Mouse (Mus musculus): ENCODE measurements at regions not wholly inside any gene's neighbourhood (a gene's known extent, or its start where the extent isn't known, plus 50 kb on each side); places are given as distances from the start of the nearest gene placed in this dataset.

DNA sequence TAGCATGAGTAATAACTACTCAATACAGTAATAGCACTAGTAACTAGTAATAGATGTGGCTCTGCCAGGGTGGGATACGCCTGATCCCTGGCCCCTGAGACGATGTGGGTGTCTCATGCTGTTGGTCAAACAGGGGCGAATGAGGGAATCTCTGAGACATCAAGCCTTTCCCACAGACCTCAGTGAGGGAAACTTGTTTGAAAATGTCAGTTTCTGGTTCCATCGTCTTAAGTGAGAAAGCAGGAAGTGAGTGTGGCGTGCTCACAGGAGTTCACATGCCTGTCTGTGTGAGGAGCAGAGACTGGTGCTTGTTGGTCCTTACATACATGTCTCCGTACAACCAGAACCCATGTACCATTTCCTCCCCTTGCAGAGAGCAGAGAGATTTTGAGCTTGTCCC is 380.9 kb downstream of the Rps24 start:
- H3K4me1 ChIP-seq (ENCODE audit: control insufficient read depth, insufficient read depth, low read length), result peaks cover 17% of the 10 kb centered on the region
- H3K4me3 ChIP-seq (ENCODE audit: low read length), result no peak overlapping the region
- no peaks in the 10 kb centered on the region for H3K27me3 ChIP-seq (ENCODE audit: control insufficient read depth, insufficient read depth, low read length)
- no peak overlapping the region for H3K4me2 ChIP-seq (ENCODE audit: low read depth, low read length)
- H3K9ac ChIP-seq (ENCODE audit: low read length), result no peak overlapping the region
- WGBS, result 85% methylated on average over 6 of the region's 6 CpGs
- H3K27ac ChIP-seq (ENCODE audit: low read length), result no peak overlapping the region
- no peaks in the 10 kb centered on the region for H3K9me3 ChIP-seq (replicated peaks; ENCODE audit: control insufficient read depth, low read length)
- H3K36me3 ChIP-seq (ENCODE audit: control insufficient read depth, insufficient read depth), result no peaks in the 10 kb centered on the region
- no peak for ATAC-seq (replicated peaks; ENCODE audit: extremely low read depth, insufficient read depth, low FRiP score)

GRCm38 (mm10) chr14:24868756-24869155 is 381.8 kb downstream of the Rps24 start:
- Histone ChIP-seq H3K36me3 (ENCODE audit: control insufficient read depth, insufficient read depth) (no peaks in the 10 kb centered on the region), H3K27ac (ENCODE audit: low read length) (no peak overlapping the region), H3K4me3 (ENCODE audit: low read length) (no peak overlapping the region), H3K9me3 (replicated peaks; ENCODE audit: control insufficient read depth, low read length) (no peaks in the 10 kb centered on the region), H3K27me3 (ENCODE audit: control insufficient read depth, insufficient read depth, low read length) (no peaks in the 10 kb centered on the region), H3K4me1 (ENCODE audit: control insufficient read depth, insufficient read depth, low read length) (peaks cover 17% of the 10 kb centered on the region), H3K4me2 (ENCODE audit: low read depth, low read length) (no peak overlapping the region), H3K9ac (ENCODE audit: low read length) (no peak overlapping the region)
- ATAC-seq (replicated peaks; ENCODE audit: extremely low read depth, insufficient read depth, low FRiP score), result no peak
- WGBS, result 67% methylated on average over 6 of the region's 6 CpGs

DNA sequence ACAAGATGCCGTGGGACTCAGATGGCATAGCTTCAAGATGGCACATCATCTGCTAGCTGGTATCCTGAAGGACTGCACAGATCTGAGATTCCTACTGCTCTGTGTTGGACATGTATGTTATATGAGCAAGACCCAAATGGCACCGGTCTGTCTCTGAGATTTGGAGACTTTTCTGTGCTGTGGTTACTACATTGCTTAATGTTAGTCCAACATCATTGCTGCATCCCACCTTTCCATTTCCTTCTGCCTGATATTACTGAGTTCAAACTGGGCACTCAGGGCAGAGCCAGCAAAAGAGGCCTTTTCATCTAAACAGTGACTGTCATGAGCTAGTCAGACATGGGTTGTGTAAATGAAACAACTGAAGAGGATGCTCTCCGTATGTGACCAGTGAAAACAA is 383.3 kb downstream of the Rps24 start:
- no peak overlapping the region for H3K27ac ChIP-seq (ENCODE audit: low read length)
- no peak overlapping the region for H3K4me2 ChIP-seq (ENCODE audit: low read depth, low read length)
- no peaks in the 10 kb centered on the region for H3K27me3 ChIP-seq (ENCODE audit: control insufficient read depth, insufficient read depth, low read length)
- no peak for ATAC-seq (replicated peaks; ENCODE audit: extremely low read depth, insufficient read depth, low FRiP score)
- H3K4me1 ChIP-seq (ENCODE audit: control insufficient read depth, insufficient read depth, low read length), result peaks cover 14% of the 10 kb centered on the region
- no peak overlapping the region for H3K4me3 ChIP-seq (ENCODE audit: low read length)
- H3K9me3 ChIP-seq (replicated peaks; ENCODE audit: control insufficient read depth, low read length), result no peaks in the 10 kb centered on the region
- 86% methylated on average over 3 of the region's 3 CpGs for WGBS
- no peaks in the 10 kb centered on the region for H3K36me3 ChIP-seq (ENCODE audit: control insufficient read depth, insufficient read depth)
- no peak overlapping the region for H3K9ac ChIP-seq (ENCODE audit: low read length)

DNA sequence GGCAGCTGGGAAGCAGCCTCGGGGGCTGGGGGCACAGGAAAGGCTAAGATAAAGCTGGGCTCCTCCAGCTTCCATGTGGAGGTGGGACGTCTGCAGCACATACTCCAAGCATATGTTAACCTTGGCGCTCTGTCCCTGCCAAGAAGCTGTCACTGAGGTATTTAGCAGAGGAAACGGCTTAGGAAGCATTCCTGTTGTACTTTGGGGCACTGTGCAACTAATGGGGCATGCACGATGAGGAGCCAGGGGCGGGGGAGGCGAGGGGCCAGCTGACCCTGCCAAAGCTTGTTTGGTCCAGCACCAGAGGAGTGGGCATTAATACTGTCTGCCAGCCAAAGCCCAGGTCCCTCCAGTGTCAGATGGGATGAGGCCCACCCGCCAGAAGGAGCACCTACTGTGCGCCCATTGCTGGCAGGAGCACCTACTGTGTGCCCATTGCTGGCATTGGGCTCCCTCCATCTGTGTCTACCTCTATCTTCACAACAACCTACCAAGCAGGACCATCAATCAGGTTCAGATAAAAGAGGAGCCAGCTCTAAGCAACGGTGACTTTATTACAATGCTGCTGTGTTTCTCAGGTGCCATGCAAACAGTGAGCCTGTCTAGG is 384.6 kb downstream of the Rps24 start:
- Histone ChIP-seq H3K27ac (ENCODE audit: low read length) (no peak overlapping the region), H3K9ac (ENCODE audit: low read length) (no peak overlapping the region), H3K4me2 (ENCODE audit: low read depth, low read length) (no peak overlapping the region), H3K9me3 (replicated peaks; ENCODE audit: control insufficient read depth, low read length) (no peaks in the 10 kb centered on the region), H3K36me3 (ENCODE audit: control insufficient read depth, insufficient read depth) (no peaks in the 10 kb centered on the region), H3K27me3 (ENCODE audit: control insufficient read depth, insufficient read depth, low read length) (no peaks in the 10 kb centered on the region), H3K4me1 (ENCODE audit: control insufficient read depth, insufficient read depth, low read length) (peaks cover 6% of the 10 kb centered on the region), H3K4me3 (ENCODE audit: low read length) (no peak overlapping the region)
- 43% methylated on average over 10 of the region's 10 CpGs for WGBS
- ATAC-seq (replicated peaks; ENCODE audit: extremely low read depth, insufficient read depth, low FRiP score), result peak; percentile 78

DNA sequence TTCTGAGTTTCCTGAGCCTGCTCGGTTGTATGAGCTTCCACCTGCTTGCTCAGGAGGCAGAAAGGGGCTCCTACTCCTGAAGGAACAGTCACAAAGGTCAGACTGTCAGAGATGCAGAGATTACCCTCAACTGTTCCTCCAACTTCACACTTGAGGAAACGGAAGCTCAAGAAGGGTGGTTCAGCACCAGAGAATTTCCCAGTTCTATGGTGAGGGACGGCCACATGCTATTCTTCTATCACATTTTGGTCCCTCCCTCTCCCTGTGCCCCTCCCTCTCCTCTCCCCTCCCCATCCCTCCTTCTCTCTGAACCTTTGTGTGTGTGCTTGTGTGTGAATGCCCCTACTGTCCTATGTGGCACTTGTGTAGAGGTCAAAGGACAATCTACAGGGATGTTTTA is 386.0 kb downstream of the Rps24 start:
- Histone ChIP-seq H3K27me3 (ENCODE audit: control insufficient read depth, insufficient read depth, low read length) (no peaks in the 10 kb centered on the region), H3K4me1 (ENCODE audit: control insufficient read depth, insufficient read depth, low read length) (peaks cover 6% of the 10 kb centered on the region), H3K4me2 (ENCODE audit: low read depth, low read length) (no peak overlapping the region), H3K36me3 (ENCODE audit: control insufficient read depth, insufficient read depth) (no peaks in the 10 kb centered on the region), H3K4me3 (ENCODE audit: low read length) (no peak overlapping the region), H3K27ac (ENCODE audit: low read length) (no peak overlapping the region), H3K9me3 (replicated peaks; ENCODE audit: control insufficient read depth, low read length) (no peaks in the 10 kb centered on the region), H3K9ac (ENCODE audit: low read length) (no peak overlapping the region)
- ATAC-seq (replicated peaks; ENCODE audit: extremely low read depth, insufficient read depth, low FRiP score), result no peak
- 50% methylated on average over 3 of the region's 3 CpGs for WGBS

DNA sequence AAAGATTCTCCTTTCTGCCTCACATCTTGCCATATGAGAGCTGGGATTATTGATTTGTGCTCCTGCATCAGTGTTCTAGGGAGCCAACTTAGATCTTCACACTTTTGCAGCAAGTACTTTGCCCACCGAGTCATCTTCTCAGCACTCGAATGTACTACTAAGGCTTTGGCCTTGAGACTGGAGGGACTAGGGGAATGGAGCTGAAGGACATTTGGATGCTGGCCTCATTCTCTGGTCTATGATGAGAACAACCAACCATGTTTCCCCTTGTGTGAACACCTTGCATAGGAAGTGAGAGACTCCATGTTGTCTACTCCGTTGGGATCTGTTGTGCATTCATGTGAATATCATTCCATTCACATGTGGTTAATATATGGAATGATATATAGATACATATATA is 386.5 kb downstream of the Rps24 start:
- no peak overlapping the region for H3K27ac ChIP-seq (ENCODE audit: low read length)
- no peak overlapping the region for H3K4me2 ChIP-seq (ENCODE audit: low read depth, low read length)
- no peak overlapping the region for H3K4me3 ChIP-seq (ENCODE audit: low read length)
- no peak overlapping the region for H3K9ac ChIP-seq (ENCODE audit: low read length)
- peaks cover 7% of the 10 kb centered on the region for H3K4me1 ChIP-seq (ENCODE audit: control insufficient read depth, insufficient read depth, low read length)
- WGBS, result 91% methylated on average over 3 of the region's 3 CpGs
- no peak for ATAC-seq (replicated peaks; ENCODE audit: extremely low read depth, insufficient read depth, low FRiP score)
- no peaks in the 10 kb centered on the region for H3K36me3 ChIP-seq (ENCODE audit: control insufficient read depth, insufficient read depth)
- H3K9me3 ChIP-seq (replicated peaks; ENCODE audit: control insufficient read depth, low read length), result no peaks in the 10 kb centered on the region
- no peaks in the 10 kb centered on the region for H3K27me3 ChIP-seq (ENCODE audit: control insufficient read depth, insufficient read depth, low read length)

- peaks cover 7% of the 10 kb centered on the region for H3K4me1 ChIP-seq (ENCODE audit: control insufficient read depth, insufficient read depth, low read length)
- WGBS, result 69% methylated on average over 12 of the region's 12 CpGs
These were observed 387.7 kb downstream of the Rps24 start for GRCm38 (mm10) chr14:24874426-24875155.

DNA sequence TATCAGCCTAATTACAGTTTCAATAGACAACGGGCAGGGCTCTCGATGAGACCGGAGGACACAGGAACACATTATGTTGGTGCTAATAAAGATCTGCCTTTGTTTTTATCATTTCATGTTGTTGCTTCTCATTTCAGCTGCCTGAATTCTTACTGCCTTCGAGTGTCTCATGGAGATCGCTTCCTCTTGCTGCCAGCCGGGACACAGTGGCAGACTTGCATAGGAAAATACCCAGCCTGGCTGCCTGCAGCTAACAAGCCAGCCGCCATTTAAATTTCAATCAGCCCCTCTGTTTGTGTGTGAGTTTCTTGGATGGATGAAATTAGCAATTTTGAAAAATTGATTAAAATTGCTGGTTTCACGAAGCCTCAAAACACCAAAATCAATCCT is 388.2 kb downstream of the Rps24 start:
- no peaks in the 10 kb centered on the region for H3K27me3 ChIP-seq (ENCODE audit: control insufficient read depth, insufficient read depth, low read length)
- no peak for ATAC-seq (replicated peaks; ENCODE audit: extremely low read depth, insufficient read depth, low FRiP score)
- WGBS, result 76% methylated on average over 8 of the region's 8 CpGs

More at GRCm38 (mm10) chr14:24874426-24875155, 387.7 kb downstream of the Rps24 start:
- no peak overlapping the region for H3K4me3 ChIP-seq (ENCODE audit: low read length)
- H3K27ac ChIP-seq (ENCODE audit: low read length), result no peak overlapping the region
- no peaks in the 10 kb centered on the region for H3K36me3 ChIP-seq (ENCODE audit: control insufficient read depth, insufficient read depth)
- H3K9me3 ChIP-seq (replicated peaks; ENCODE audit: control insufficient read depth, low read length), result no peaks in the 10 kb centered on the region
- H3K4me2 ChIP-seq (ENCODE audit: low read depth, low read length), result no peak overlapping the region
- ATAC-seq (replicated peaks; ENCODE audit: extremely low read depth, insufficient read depth, low FRiP score), result no peak
- no peak overlapping the region for H3K9ac ChIP-seq (ENCODE audit: low read length)
- no peaks in the 10 kb centered on the region for H3K27me3 ChIP-seq (ENCODE audit: control insufficient read depth, insufficient read depth, low read length)

DNA sequence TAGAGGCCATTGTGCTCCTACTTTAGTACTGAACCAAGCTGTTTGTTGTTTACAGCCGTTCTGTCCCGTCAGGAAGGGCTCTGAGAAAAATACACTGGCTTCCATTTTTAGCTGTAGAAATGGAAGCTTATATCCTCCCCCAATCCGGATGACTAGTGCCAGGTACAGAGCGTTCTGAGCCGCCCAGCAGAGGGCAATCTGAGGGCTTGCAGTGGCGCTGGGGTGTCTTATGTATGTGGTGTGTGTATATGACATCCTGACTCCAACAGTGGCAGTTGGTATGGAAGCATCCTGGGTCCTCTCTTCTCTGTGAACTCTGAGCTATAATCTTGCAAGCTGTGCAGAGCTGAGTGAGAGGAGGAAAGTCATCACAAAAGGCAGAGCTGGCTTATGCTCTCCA is 389.0 kb downstream of the Rps24 start:
- H3K36me3 ChIP-seq (ENCODE audit: control insufficient read depth, insufficient read depth), result no peaks in the 10 kb centered on the region
- WGBS, result 57% methylated on average over 6 of the region's 6 CpGs
- no peaks in the 10 kb centered on the region for H3K27me3 ChIP-seq (ENCODE audit: control insufficient read depth, insufficient read depth, low read length)
- no peak overlapping the region for H3K9ac ChIP-seq (ENCODE audit: low read length)
- peaks cover 6% of the 10 kb centered on the region for H3K4me1 ChIP-seq (ENCODE audit: control insufficient read depth, insufficient read depth, low read length)
- H3K4me2 ChIP-seq (ENCODE audit: low read depth, low read length), result no peak overlapping the region
- H3K4me3 ChIP-seq (ENCODE audit: low read length), result no peak overlapping the region
- H3K9me3 ChIP-seq (replicated peaks; ENCODE audit: control insufficient read depth, low read length), result no peaks in the 10 kb centered on the region
- ATAC-seq (replicated peaks; ENCODE audit: extremely low read depth, insufficient read depth, low FRiP score), result no peak
- H3K27ac ChIP-seq (ENCODE audit: low read length), result no peak overlapping the region

More for the DNA sequence above, 388.2 kb downstream of the Rps24 start:
- Histone ChIP-seq H3K9ac (ENCODE audit: low read length) (no peak overlapping the region), H3K4me2 (ENCODE audit: low read depth, low read length) (no peak overlapping the region), H3K36me3 (ENCODE audit: control insufficient read depth, insufficient read depth) (no peaks in the 10 kb centered on the region), H3K4me3 (ENCODE audit: low read length) (no peak overlapping the region), H3K27ac (ENCODE audit: low read length) (no peak overlapping the region), H3K9me3 (replicated peaks; ENCODE audit: control insufficient read depth, low read length) (no peaks in the 10 kb centered on the region), H3K4me1 (ENCODE audit: control insufficient read depth, insufficient read depth, low read length) (peaks cover 7% of the 10 kb centered on the region)

All from heart, embryonic 16.5 days (tissue).